Mouse (Mus musculus) liver, postnatal 0 days (tissue): ENCODE measurements around the gene Gm20388. TPM values are rescaled to one million over a fixed set of nuclear protein-coding genes. Genes with fewer than 3 reads are reported as not detected.

Source experiments
- ATAC-seq: fragments of 200-750 bp; cut with Nextera tagmentation; 2 replicates; pipeline ENCODE4 v1.8.0; 2017; ENCODE audit warnings: mild to moderate bottlenecking, moderate library complexity
- DNase-seq: peaks from one replicate; pipeline ENCODE4 v3.0.0-alpha.2; 2016
- H3K27ac ChIP-seq: fragments of 300-500 bp; sonication (generic); 2 replicates; pipeline ENCODE4 v1.5.1; 2014; ENCODE audit warnings: antibody characterized with exemption, moderate library complexity, mild to moderate bottlenecking, low read depth
- H3K27me3 ChIP-seq: fragments of 300-500 bp; sonication (generic); 2 replicates; pipeline ENCODE4 v1.6.1; 2014; ENCODE audit warnings: low read length, control low read depth, mixed read lengths; ENCODE audit not compliant: insufficient read depth
- H3K36me3 ChIP-seq: fragments of 300-500 bp; sonication (generic); replicated peaks from 2 replicates; pipeline ENCODE4 v1.6.1; 2014; ENCODE audit warnings: mild to moderate bottlenecking, control low read depth, low read length, moderate library complexity, mixed read lengths; ENCODE audit not compliant: insufficient read depth
- H3K4me1 ChIP-seq: fragments of 300-500 bp; sonication (generic); 2 replicates; pipeline ENCODE4 v1.6.1; 2014; ENCODE audit warnings: antibody characterized with exemption, mild to moderate bottlenecking, control low read depth; ENCODE audit not compliant: insufficient read depth
- H3K4me2 ChIP-seq: fragments of 300-500 bp; sonication (generic); 2 replicates; pipeline ENCODE4 v1.6.1; 2014; ENCODE audit warnings: low read depth, mild to moderate bottlenecking, low read length, moderate library complexity, mixed read lengths
- H3K4me3 ChIP-seq: fragments of 300-500 bp; sonication (generic); 2 replicates; pipeline ENCODE4 v1.5.1; 2014; ENCODE audit warnings: low read depth, low read length
- H3K9ac ChIP-seq: fragments of 300-500 bp; sonication (generic); replicated peaks from 2 replicates; pipeline ENCODE4 v1.6.1; 2014; ENCODE audit warnings: mild to moderate bottlenecking, moderate library complexity
- H3K9me3 ChIP-seq: fragments of 300-500 bp; sonication (generic); 2 replicates; pipeline ENCODE4 v1.6.1; 2016; ENCODE audit warnings: mild to moderate bottlenecking, control low read depth, low read length, mixed read lengths
- CTCF ChIP-seq: sonication (generic); IDR thresholded peaks from 2 replicates; pipeline ENCODE4 v1.5.1; 2016; ENCODE audit warnings: antibody characterized with exemption, low read depth
- EP300 ChIP-seq: IDR thresholded peaks from 2 replicates; pipeline ENCODE4 v1.6.1; 2016; ENCODE audit warnings: antibody characterized with exemption, low read depth, mild to moderate bottlenecking
- WGBS: fragments of 180-500 bp; shearing (Covaris S2); extraction: QIAGEN DNeasy Blood & Tissue Kit; methylation state at CpG from one replicate; pipeline ENCODE4 v1.1.7; 2014; ENCODE audit not compliant: insufficient replicate concordance; 5-methylcytosine and 5-hydroxymethylcytosine counted together
- polyA plus RNA-seq: library from polyadenylated mRNA; unstranded; fragments of >200 nt; fragmentation: Nextera tagmentation; extraction: Ambion mirVana; gene quantifications from 2 replicates; pipeline ENCODE4 v1.2.1, GENCODE M21; 2015

Gm20388 gene
- polyA plus RNA-seq, 1 experiment from 2014 or later, result not detected

GRCm38 (mm10) chr8:120530954-120531656, 620.5 kb downstream of the Gm20388 start:
- no peak for TF ChIP-seq CTCF
- no peak for TF ChIP-seq EP300
- whole genome bisulfite sequencing, result 57% methylated on average over 16 of the region's 16 CpGs
- H3K27me3 ChIP-seq, result no peaks in the 10 kb centered on the region
- no peak overlapping the region for H3K27ac ChIP-seq
- no peaks in the 10 kb centered on the region for H3K36me3 ChIP-seq
- H3K9ac ChIP-seq, result no peak overlapping the region
- ATAC-seq (no peak), DNase-seq (no peak)
- no peaks in the 10 kb centered on the region for H3K9me3 ChIP-seq
- H3K4me1 ChIP-seq, result peaks cover 69% of the 10 kb centered on the region
- no peak overlapping the region for H3K4me2 ChIP-seq
- no peak overlapping the region for H3K4me3 ChIP-seq

GRCm38 (mm10) chr8:120531775-120532516, 621.3 kb downstream of the Gm20388 start:
- no peak for TF ChIP-seq CTCF
- no peak for TF ChIP-seq EP300
- no peak overlapping the region for H3K4me3 ChIP-seq
- DNase-seq (no peak), ATAC-seq (no peak)
- 53% methylated on average over 10 of the region's 10 CpGs for WGBS
- H3K27me3 ChIP-seq, result no peaks in the 10 kb centered on the region
- H3K9ac ChIP-seq, result peak overlapping the region; percentile 34
- H3K4me1 ChIP-seq, result peaks cover 66% of the 10 kb centered on the region
- H3K9me3 ChIP-seq, result no peaks in the 10 kb centered on the region
- H3K4me2 ChIP-seq, result peak overlapping the region; percentile 51
- 0 out of 2 replicates have a peak overlapping the region, but pooled peaks have one; percentile 24 for H3K27ac ChIP-seq
- H3K36me3 ChIP-seq, result no peaks in the 10 kb centered on the region

- H3K9me3 ChIP-seq, result no peaks in the 10 kb centered on the region
- WGBS, result 15% methylated on average over 27 of the region's 29 CpGs
- no peak for ATAC-seq
- H3K9ac ChIP-seq, result peak overlapping the region; percentile 34; the same call in 1 of the 2 replicates
- H3K27me3 ChIP-seq, result no peaks in the 10 kb centered on the region
- H3K36me3 ChIP-seq, result no peaks in the 10 kb centered on the region
- H3K27ac ChIP-seq, result peak overlapping the region; percentile 44; the same call in 1 of the 2 replicates
- TF ChIP-seq CTCF, result no peak
- no peak for TF ChIP-seq EP300
- peaks cover 68% of the 10 kb centered on the region for H3K4me1 ChIP-seq
- no peak overlapping the region for H3K4me3 ChIP-seq
- peak overlapping the region; percentile 51 for H3K4me2 ChIP-seq
- DNase-seq, result peak; percentile 61
Measured at GRCm38 (mm10) chr8:120532517-120533215, 622.0 kb downstream of the Gm20388 start.

- Histone ChIP-seq H3K27ac (no peak overlapping the region), H3K4me2 (0 out of 2 replicates have a peak overlapping the region, but pooled peaks have one; percentile 51), H3K4me1 (peaks cover 64% of the 10 kb centered on the region), H3K9me3 (no peaks in the 10 kb centered on the region), H3K9ac (no peak overlapping the region), H3K4me3 (no peak overlapping the region), H3K27me3 (no peaks in the 10 kb centered on the region), H3K36me3 (no peaks in the 10 kb centered on the region)
- no peak for ATAC-seq
- no peak for TF ChIP-seq EP300
- no peak for TF ChIP-seq CTCF
- WGBS, result 61% methylated on average over 3 of the region's 3 CpGs
- no peak for DNase-seq
Measured at GRCm38 (mm10) chr8:120533380-120533779, 622.7 kb downstream of the Gm20388 start.

DNA sequence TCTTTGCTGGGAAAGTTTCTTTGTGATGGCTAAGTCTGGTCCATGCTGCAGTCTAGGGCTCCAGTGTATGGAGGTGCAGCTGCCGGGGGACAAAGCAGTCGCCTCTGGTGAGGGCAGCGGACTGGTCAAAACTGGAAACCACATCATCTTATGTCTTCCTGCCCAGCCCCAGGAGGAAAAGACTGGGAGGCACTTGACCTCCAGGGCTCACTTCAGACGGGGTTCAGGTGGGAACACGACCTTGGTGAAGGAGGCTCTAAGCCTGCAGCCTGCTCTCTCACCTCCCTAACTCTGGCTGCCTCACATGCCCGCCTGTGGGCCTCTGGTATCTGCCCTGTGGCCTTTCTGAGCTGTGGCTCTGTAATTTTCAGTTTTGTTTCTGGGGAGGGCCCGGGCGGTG, 623.4 kb downstream of the Gm20388 start:
- TF ChIP-seq EP300 (no peak), CTCF (no peak)
- Histone ChIP-seq H3K36me3 (no peaks in the 10 kb centered on the region), H3K4me3 (no peak overlapping the region), H3K27me3 (no peaks in the 10 kb centered on the region), H3K4me2 (no peak overlapping the region), H3K9ac (no peak overlapping the region), H3K9me3 (no peaks in the 10 kb centered on the region), H3K27ac (no peak overlapping the region), H3K4me1 (peaks cover 61% of the 10 kb centered on the region)
- DNase-seq (no peak), ATAC-seq (no peak)
- 46% methylated on average over 8 of the region's 8 CpGs for WGBS
